Mouse (Mus musculus): ENCODE data around the gene Gkn3.

The Gkn3 gene

GRCm38 (mm10) chr6:87388877-87389276 is at the start of gene Gkn3:
Gene Gkn3, minus strand, starts transcription at chr6:87388935.
- DNase-seq = no peak

GRCm38 (mm10) chr6:87436745-87437144 is 48.0 kb upstream of the Gkn3 start:
- DNase-seq = no peak

GRCm38 (mm10) chr6:87435791-87436190 is 47.1 kb upstream of the Gkn3 start:
- DNase-seq = no peak

DNA sequence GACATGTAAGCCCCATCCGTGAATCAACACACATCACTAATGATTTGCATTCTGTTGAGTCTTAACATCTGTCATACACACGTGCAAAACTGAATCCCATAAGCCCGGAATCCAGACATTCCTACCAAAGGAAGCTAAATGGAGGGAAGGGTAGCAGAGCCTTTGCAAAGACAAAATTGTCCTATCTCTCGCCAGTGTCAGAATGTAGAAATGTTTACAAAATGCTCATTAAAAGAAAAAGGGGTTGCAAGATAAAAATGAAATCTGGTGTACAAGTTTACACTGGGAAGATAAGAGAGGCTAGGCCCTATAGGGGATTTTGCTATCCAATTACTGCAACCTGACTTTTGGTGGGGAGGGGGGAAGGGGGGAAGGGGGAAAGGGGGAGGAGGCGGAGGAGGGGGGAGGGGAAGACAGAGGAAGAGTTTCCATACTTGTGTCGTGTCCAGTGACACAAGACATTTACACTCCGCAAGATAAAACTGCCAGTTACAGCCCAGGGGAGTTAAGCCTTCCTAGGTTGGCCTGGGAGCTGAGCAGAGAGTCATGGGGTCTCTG is 39.8 kb upstream of the Gkn3 start, which contains the start of gene Bmp10:
Bmp10 (plus strand) TSS at position 508 of the 558 bp plus-strand sequence.
- no peak for DNase-seq

DNA sequence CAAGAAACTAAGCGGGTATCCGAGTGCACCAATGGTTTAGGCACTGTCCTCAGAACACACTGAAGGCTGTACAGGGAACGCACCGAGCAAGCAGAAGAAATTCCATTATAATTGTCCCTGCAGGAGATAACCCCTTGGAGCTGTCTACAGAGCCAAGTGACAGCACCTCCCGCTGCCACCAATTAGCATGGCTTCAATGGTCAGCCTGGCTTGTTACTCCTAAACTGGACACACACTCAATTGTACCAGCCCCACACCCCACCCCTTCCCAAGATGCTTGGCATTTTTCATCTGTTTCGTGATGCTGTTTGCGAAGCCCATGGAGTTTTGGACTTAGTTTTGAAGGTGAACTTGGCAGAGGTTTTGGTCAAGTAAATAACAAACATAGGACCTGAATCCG is 38.9 kb upstream of the Gkn3 start:
- no peak for DNase-seq

DNA sequence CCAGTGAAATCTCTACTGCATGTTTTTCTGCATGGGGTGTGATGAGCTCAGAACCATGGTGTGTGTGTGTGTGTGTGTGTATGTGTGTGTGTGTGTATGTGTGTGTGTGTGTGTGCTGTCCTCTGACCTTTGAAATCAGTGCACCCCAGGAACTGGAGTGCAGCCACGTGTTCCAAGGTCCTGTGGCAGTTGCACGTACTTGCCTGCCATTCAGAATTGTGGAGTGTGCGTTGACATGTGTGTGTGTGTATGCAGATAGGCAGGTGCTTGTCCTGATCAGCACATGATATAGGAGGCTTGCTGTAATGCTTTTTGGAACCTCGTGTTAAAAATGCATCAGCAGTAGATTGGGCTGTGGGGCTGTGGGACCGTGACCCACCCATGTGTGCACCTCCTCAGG is 38.2 kb upstream of the Gkn3 start:
- DNase-seq = no peak

DNA sequence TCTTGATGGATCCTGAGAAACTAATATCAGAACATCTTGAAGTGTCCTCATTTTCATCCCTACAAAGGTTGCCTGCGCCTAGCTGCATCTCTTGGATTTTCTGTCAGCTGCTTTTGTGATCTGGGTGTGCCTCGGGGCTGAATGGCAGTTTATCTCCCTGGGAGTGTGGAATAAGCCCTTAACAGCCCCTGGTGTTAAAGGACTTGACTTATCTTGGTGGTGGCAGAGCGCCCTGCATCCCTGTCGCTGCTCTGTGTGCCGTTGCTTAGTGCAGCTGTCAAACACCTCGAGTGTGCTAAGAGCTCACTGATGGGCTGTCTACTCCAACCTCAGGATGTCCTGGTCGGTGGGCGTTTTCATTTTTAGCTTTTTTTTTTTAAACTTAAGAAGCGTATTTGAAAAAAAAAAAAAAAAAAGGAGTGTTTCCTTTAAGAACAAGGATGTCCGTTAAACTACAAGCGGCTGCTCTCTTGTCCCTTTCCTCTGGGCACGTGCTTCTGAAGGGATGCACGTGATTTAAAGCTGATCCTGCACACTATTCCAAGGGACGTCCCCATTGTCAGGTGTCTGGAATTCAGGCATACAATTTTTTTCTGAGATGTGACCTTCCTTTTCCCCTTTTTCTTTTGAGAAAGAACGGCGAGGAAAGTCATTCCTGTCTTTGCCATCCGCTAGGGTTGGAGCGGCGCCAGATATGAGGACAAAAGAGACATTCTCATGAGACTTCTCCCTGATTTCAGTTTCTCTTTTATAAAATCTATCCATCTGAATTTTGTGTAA is 35.5 kb upstream of the Gkn3 start:
- DNase-seq = peak; percentile 8 to 24

- DNase-seq = no peak
Measured at GRCm38 (mm10) chr6:87422304-87422703, 33.6 kb upstream of the Gkn3 start.

DNA sequence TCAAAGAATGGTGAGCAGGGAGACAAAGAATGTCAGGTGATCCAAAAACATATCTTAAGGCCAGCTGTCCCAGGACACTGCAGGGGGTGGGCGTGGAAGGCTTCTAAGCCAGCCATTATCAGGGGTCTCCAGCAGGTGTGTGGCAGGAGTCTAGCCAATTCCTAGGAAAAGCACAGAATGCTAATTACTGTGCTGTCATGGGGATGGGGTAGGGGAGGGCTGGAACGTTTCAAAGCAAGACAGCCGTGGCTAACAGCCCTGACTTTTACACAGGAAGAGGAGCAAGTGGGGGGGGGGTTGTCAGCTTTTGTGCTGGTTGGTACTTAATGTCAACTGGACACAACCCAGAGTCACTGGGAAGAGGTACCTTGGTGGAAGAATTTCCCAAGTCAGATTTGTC is 23.3 kb upstream of the Gkn3 start:
- no peak for DNase-seq

DNA sequence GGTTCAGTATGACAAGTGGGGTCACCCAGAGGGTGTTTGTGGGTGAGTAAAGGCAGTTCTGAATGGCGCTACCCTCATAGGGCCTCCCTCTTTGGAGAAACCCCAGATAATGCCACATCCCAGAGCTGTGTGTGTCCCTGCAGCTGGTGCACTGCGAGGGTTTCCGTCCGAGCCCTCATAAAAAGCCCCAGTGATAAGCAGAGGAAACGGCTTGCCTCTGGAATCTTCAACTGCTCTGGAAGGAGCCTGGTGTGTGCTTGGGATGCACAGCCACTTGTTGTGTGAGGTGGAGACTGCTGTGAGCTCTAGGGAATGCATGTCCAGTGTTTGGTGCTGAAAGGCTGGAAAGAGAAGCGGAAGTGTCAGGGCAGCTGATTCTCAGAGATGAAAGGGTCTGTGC is 12.7 kb upstream of the Gkn3 start:
- no peak for DNase-seq

GRCm38 (mm10) chr6:87399886-87400566 is 11.3 kb upstream of the Gkn3 start:
- DNase-seq = no peak

GRCm38 (mm10) chr6:87399137-87399536 is 10.4 kb upstream of the Gkn3 start:
- peak; percentile 61 to 74 for DNase-seq

DNA sequence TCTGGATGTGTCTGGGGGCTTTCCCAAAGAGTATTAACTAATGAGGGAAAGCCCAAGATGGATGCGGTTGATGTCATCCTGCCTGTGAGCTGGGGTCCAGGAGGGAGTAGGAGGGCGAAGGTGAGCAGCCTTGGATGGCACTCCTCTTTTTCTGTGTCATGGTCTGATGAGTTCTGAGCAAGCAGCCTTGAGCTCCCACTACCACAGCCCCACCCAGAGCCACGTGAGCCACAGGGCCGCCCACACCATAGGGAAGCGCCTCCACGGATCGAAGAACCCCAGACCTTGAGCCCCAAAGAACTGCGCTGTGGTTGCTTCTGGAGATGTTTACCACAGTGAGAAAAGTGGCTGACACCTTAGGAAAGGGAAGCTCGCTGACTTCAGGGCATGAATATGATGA is 6.0 kb upstream of the Gkn3 start:
- no peak for DNase-seq

GRCm38 (mm10) chr6:87393466-87394205 is 4.9 kb upstream of the Gkn3 start:
- no peak for DNase-seq

DNA sequence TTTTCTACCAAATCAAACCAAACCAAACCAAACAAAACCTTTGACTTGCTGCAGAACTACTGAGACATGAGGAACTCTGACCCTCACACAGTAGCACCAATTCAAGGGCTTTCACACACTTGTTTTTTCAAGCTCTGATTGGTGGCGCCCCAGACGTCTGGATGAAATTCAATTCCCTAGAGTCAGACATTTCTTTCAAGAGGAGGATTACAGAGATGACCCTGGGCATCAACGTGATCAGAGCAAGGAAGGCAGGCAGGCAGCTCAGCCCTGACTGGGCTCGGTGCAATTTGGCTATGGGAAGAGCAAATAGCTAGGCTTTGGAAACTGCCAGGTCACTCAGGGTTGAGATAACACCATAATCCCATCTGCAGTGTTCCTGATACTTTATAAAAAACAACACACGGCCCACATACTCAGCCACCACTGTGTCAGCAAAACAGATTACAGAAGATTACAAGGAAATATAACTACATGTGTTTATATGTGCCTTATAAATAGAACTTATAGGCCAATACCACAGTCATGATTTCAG is 787 bp upstream of the Gkn3 start:
- DNase-seq = no peak

DNA sequence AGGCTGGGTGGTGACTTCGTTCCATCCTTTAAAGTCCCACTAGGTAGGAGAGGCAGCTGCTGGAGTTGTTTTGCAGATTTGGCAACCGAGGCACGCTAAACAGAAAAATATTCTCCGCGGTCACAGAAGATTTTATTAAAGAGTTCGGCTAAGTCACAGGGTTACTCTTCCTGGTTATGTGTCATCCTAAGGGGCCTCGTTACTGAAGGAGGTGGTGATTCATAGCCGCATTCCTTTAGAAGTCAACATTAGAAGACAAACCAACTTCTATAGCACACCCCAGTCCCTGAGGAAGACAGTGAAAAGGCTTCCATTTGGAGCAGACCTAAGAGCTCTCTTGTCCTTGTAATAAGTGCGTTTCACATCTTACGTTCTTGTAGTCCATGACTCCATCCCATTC is 2.1 kb downstream of the Gkn3 start:
- no peak for DNase-seq

DNA sequence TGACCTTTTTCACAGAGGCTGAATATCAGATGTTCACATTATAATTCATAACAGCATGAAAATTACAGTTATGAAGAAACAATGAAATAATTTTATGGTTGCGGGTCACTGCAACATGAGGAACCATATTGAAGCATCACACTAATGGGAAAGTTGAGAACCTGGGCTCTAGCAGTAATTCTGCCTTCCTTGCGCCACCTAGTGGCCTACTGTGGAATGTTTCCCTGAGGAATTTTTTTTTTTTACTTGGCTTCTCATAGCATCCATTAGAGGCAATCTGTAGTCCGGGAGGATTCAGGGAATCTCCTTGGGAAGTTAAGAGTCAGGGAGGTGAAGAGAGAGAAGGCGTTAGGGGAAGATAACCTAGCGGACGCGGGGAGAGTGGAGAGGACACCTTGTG is 2.5 kb downstream of the Gkn3 start:
- DNase-seq = peak; percentile 38 to 67

DNA sequence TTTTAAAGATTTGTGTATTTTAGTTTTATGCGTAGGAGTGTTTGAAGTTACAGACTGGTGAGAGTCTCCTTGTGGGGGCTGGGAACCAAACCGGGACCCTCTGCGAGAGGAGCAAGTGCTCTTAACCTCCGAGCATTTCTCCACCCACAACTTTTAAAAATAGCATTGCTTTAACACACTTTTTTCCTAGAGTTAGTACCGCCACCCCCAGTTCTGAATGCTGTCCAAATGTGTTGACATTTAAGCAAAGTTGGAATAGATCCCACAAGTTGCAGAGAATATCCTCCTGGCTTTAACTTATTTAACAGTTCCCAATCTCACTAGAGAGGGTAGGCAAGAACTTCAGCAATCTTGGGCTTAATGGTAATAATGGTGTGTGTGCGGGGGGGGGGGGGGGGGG is 4.0 kb downstream of the Gkn3 start:
- DNase-seq = no peak

GRCm38 (mm10) chr6:87383926-87384691 is 4.6 kb downstream of the Gkn3 start:
- DNase-seq = no peak

DNA sequence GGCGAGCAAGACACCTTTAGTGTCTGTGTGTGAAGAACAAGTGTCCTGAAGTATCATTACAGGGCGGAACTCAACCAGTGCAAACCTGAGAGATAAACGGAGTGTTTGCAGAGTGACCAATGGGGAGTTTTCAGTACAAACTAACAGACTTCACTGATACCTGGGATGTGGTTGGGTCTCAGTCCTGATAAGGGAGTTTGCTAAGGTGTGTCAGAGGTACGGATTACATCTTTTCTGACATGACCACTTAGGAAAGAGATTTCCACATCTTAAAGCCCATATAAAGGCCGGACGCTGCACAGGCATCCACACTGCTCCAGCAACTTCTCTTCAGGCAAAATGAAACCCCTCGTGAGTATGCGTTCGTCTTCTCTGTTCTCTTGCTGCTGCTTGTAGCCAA is 15.7 kb downstream of the Gkn3 start, which contains the start of gene Gkn2:
Gkn2 (plus strand) TSS at position 301 of the 400 bp plus-strand sequence.
- no peak for DNase-seq

DNA sequence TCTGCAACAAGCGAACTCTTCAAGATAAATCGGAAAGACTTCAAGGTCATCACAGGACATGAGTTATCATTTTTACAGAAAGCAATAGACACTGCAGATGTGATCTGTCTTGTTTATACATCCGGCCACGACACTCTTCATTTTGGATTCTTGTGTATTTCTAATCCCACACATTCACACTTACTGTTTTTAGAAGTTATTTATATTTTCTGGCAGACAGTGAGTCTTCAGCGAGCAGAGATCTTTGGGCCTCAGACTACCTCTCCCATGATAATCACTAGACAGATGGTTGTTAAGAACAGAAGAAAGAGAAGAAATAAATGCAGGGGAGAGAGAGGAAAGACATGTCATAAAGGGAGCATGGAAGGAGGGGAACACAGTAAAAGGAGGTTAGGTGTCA is 19.5 kb downstream of the Gkn3 start:
- no peak for DNase-seq

- no peak for DNase-seq
Measured at GRCm38 (mm10) chr6:87354441-87354840, 34.3 kb downstream of the Gkn3 start.
